Mouse (Mus musculus): ENCODE measurements around the gene Dpp10.

GRCm38 (mm10) chr1:124035306-124035990 is 9.9 kb downstream of the Dpp10 start:
- TF ChIP-seq CTCF (IDR thresholded peaks at IDR 0.05; ENCODE audit: low read depth, low read length) (no peak), GATA1 (IDR thresholded peaks at IDR 0.05; ENCODE audit: borderline replicate concordance, low read length) (no peak), GATA2 (IDR thresholded peaks at IDR 0.05; ENCODE audit: borderline replicate concordance, low read depth, low read length) (no peak), TAL1 (conservative IDR thresholded peaks at IDR 0.05; ENCODE audit: low read depth, low read length) (no peak), POLR2AphosphoS5 (IDR thresholded peaks at IDR 0.05; ENCODE audit: insufficient replicate concordance, low read depth, low read length) (no peak)
